Mouse (Mus musculus) hindbrain, embryonic 12.5 days (tissue): ENCODE measurements around the gene Lamb2. TPM values are rescaled to one million over a fixed set of nuclear protein-coding genes. Genes with fewer than 3 reads are reported as not detected.

Experiments used
- ATAC-seq: fragments of 200-750 bp; cut with Nextera tagmentation; 2 replicates; pipeline ENCODE4 v1.8.0; 2017; ENCODE audit warnings: moderate TSS enrichment; ENCODE audit not compliant: low FRiP score
- H3K27ac ChIP-seq: fragments of 300-500 bp; sonication (generic); 2 replicates; pipeline ENCODE4 v1.5.1; 2016; ENCODE audit warnings: mild to moderate bottlenecking
- H3K27me3 ChIP-seq: fragments of 300-500 bp; sonication (generic); 2 replicates; pipeline ENCODE4 v1.6.1; 2016; ENCODE audit warnings: mild to moderate bottlenecking
- H3K36me3 ChIP-seq: fragments of 300-500 bp; sonication (generic); 2 replicates; pipeline ENCODE4 v1.6.1; 2016; ENCODE audit warnings: mild to moderate bottlenecking
- H3K4me1 ChIP-seq: fragments of 300-500 bp; sonication (generic); 2 replicates; pipeline ENCODE4 v1.6.1; 2016
- H3K4me2 ChIP-seq: fragments of 300-500 bp; sonication (generic); replicated peaks from 2 replicates; pipeline ENCODE4 v1.6.1; 2016; ENCODE audit warnings: mild to moderate bottlenecking
- H3K4me3 ChIP-seq: fragments of 300-500 bp; sonication (generic); 2 replicates; pipeline ENCODE4 v1.5.1; 2016; ENCODE audit warnings: mild to moderate bottlenecking
- H3K9ac ChIP-seq: fragments of 300-500 bp; sonication (generic); 2 replicates; pipeline ENCODE4 v1.6.1; 2016; ENCODE audit warnings: mild to moderate bottlenecking, moderate library complexity
- H3K9me3 ChIP-seq: fragments of 300-500 bp; sonication (generic); replicated peaks from 2 replicates; pipeline ENCODE4 v1.6.1; 2016; ENCODE audit warnings: mild to moderate bottlenecking
- WGBS: fragments of 180-500 bp; shearing (Covaris S2); methylation state at CpG from one replicate; pipeline ENCODE4 v1.1.7; 2016; 5-methylcytosine and 5-hydroxymethylcytosine counted together
- polyA plus RNA-seq: library from polyadenylated mRNA; unstranded; fragments of >200 nt; fragmentation: Nextera tagmentation; extraction: Ambion mirVana; gene quantifications from 2 replicates; pipeline ENCODE4 v1.2.1, GENCODE M21; 2016

Lamb2 gene
- polyA plus RNA-seq = 44.1 and 44.8 TPM in 2 replicates

GRCm38 (mm10) chr9:108479721-108480351, at the start of gene Lamb2:
Lamb2 (plus strand) TSS chr9:108479736.
- H3K36me3 ChIP-seq = peaks cover 14% of the 10 kb centered on the region
- ATAC-seq = peak; percentile 35; the same call in 1 of the 2 replicates
- H3K9ac ChIP-seq = peak within 1 kb of the TSS; percentile 69
- H3K27ac ChIP-seq = peak within 1 kb of the TSS; percentile 70
- no peaks in the 10 kb centered on the region for H3K27me3 ChIP-seq
- H3K4me3 ChIP-seq = peak within 1 kb of the TSS; percentile 34
- peak within 1 kb of the TSS; percentile 60 for H3K4me2 ChIP-seq
- 14% methylated on average over 10 of the region's 10 CpGs for WGBS
- H3K9me3 ChIP-seq = no peaks in the 10 kb centered on the region
- H3K4me1 ChIP-seq = peaks cover 22% of the 10 kb centered on the region

- Histone ChIP-seq H3K27me3 (no peaks in the 10 kb centered on the region), H3K36me3 (no peaks in the 10 kb centered on the region), H3K4me2 (peak overlapping the region; percentile 44), H3K27ac (no peak overlapping the region), H3K9ac (no peak overlapping the region), H3K9me3 (no peaks in the 10 kb centered on the region), H3K4me1 (peaks cover 6% of the 10 kb centered on the region; the same call in 1 of the 2 replicates), H3K4me3 (0 out of 2 replicates have a peak overlapping the region, but pooled peaks have one; percentile 0)
- WGBS = 53% methylated on average over 32 of the region's 32 CpGs
- ATAC-seq = 0 out of 2 replicates have a peak, but pooled peaks have one; percentile 19
Measured at GRCm38 (mm10) chr9:108431431-108432067, 48.0 kb upstream of the Lamb2 start.

- Histone ChIP-seq H3K36me3 (no peaks in the 10 kb centered on the region), H3K27ac (no peak within 1 kb of the TSS), H3K9ac (no peak within 1 kb of the TSS), H3K27me3 (no peaks in the 10 kb centered on the region), H3K9me3 (no peaks in the 10 kb centered on the region), H3K4me2 (no peak within 1 kb of the TSS), H3K4me3 (no peak within 1 kb of the TSS), H3K4me1 (peaks cover 8% of the 10 kb centered on the region; the same call in 1 of the 2 replicates)
- ATAC-seq = no peak
- 39% methylated on average over 3 of the region's 3 CpGs for WGBS
Measured at GRCm38 (mm10) chr9:108436182-108436581, 43.4 kb upstream of the Lamb2 start, which contains the start of gene BC048562. BC048562 (plus strand) TSS chr9:108436482.

- Histone ChIP-seq H3K27me3 (no peaks in the 10 kb centered on the region), H3K4me1 (0 out of 2 replicates have a peak, but pooled peaks cover 4% of the 10 kb centered on the region), H3K4me2 (no peak overlapping the region), H3K9ac (no peak overlapping the region), H3K9me3 (no peaks in the 10 kb centered on the region), H3K27ac (no peak overlapping the region), H3K4me3 (no peak overlapping the region), H3K36me3 (no peaks in the 10 kb centered on the region)
- ATAC-seq = no peak
- 83% methylated on average over 6 of the region's 6 CpGs for WGBS
Measured at GRCm38 (mm10) chr9:108439176-108439575, 40.4 kb upstream of the Lamb2 start.

GRCm38 (mm10) chr9:108440485-108440884, 39.1 kb upstream of the Lamb2 start:
- Histone ChIP-seq H3K36me3 (no peaks in the 10 kb centered on the region), H3K4me3 (no peak overlapping the region), H3K4me1 (0 out of 2 replicates have a peak, but pooled peaks cover 4% of the 10 kb centered on the region), H3K4me2 (no peak overlapping the region), H3K9ac (no peak overlapping the region), H3K27me3 (no peaks in the 10 kb centered on the region), H3K27ac (no peak overlapping the region), H3K9me3 (no peaks in the 10 kb centered on the region)
- 78% methylated on average over 5 of the region's 5 CpGs for WGBS
- ATAC-seq = no peak

- no peak overlapping the region for H3K4me3 ChIP-seq
- H3K4me2 ChIP-seq = no peak overlapping the region
- no peak overlapping the region for H3K9ac ChIP-seq
- no peaks in the 10 kb centered on the region for H3K27me3 ChIP-seq
- H3K9me3 ChIP-seq = no peaks in the 10 kb centered on the region
- 91% methylated on average over 11 of the region's 11 CpGs for WGBS
- H3K36me3 ChIP-seq = no peaks in the 10 kb centered on the region
- no peak for ATAC-seq
- 0 out of 2 replicates have a peak, but pooled peaks cover 3% of the 10 kb centered on the region for H3K4me1 ChIP-seq
- H3K27ac ChIP-seq = no peak overlapping the region
Measured at GRCm38 (mm10) chr9:108441236-108441919, 38.2 kb upstream of the Lamb2 start.

GRCm38 (mm10) chr9:108445125-108445524, 34.4 kb upstream of the Lamb2 start:
- peaks cover 15% of the 10 kb centered on the region for H3K36me3 ChIP-seq
- no peak for ATAC-seq
- no peaks in the 10 kb centered on the region for H3K9me3 ChIP-seq
- H3K4me1 ChIP-seq = peaks cover 16% of the 10 kb centered on the region
- H3K4me2 ChIP-seq = no peak overlapping the region
- H3K9ac ChIP-seq = no peak overlapping the region
- no peak overlapping the region for H3K4me3 ChIP-seq
- 66% methylated on average over 9 of the region's 9 CpGs for WGBS
- H3K27me3 ChIP-seq = no peaks in the 10 kb centered on the region; the same call in 1 of the 2 replicates
- H3K27ac ChIP-seq = no peak overlapping the region

GRCm38 (mm10) chr9:108449860-108450259, 29.7 kb upstream of the Lamb2 start:
- Histone ChIP-seq H3K27ac (peak overlapping the region; percentile 92), H3K9ac (peak overlapping the region; percentile 15; the same call in 1 of the 2 replicates), H3K4me2 (peak overlapping the region; percentile 82), H3K27me3 (no peaks in the 10 kb centered on the region; the same call in 1 of the 2 replicates), H3K36me3 (peaks cover 15% of the 10 kb centered on the region), H3K4me3 (0 out of 2 replicates have a peak overlapping the region, but pooled peaks have one; percentile 57), H3K4me1 (peaks cover 39% of the 10 kb centered on the region), H3K9me3 (no peaks in the 10 kb centered on the region)
- 15% methylated on average over 4 of the region's 4 CpGs for WGBS
- ATAC-seq = peak; percentile 59

GRCm38 (mm10) chr9:108450292-108451169, 29.0 kb upstream of the Lamb2 start:
- no peaks in the 10 kb centered on the region; the same call in 1 of the 2 replicates for H3K27me3 ChIP-seq
- H3K36me3 ChIP-seq = peaks cover 15% of the 10 kb centered on the region
- peak overlapping the region; percentile 57 for H3K4me3 ChIP-seq
- 65% methylated on average over 21 of the region's 21 CpGs for WGBS
- H3K4me1 ChIP-seq = peaks cover 39% of the 10 kb centered on the region
- peak overlapping the region; percentile 53 for H3K9ac ChIP-seq
- H3K9me3 ChIP-seq = no peaks in the 10 kb centered on the region
- H3K4me2 ChIP-seq = peak overlapping the region; percentile 82
- peak; percentile 74 for ATAC-seq
- peak overlapping the region; percentile 92 for H3K27ac ChIP-seq

- no peak for ATAC-seq
- H3K36me3 ChIP-seq = peaks cover 15% of the 10 kb centered on the region
- 93% methylated on average over 6 of the region's 6 CpGs for WGBS
- peak overlapping the region; percentile 92 for H3K27ac ChIP-seq
- no peaks in the 10 kb centered on the region for H3K9me3 ChIP-seq
- peaks cover 4% of the 10 kb centered on the region; the same call in 1 of the 2 replicates for H3K27me3 ChIP-seq
- peaks cover 39% of the 10 kb centered on the region for H3K4me1 ChIP-seq
- peak overlapping the region; percentile 57 for H3K4me3 ChIP-seq
- peak overlapping the region; percentile 82 for H3K4me2 ChIP-seq
- H3K9ac ChIP-seq = peak overlapping the region; percentile 53
Measured at GRCm38 (mm10) chr9:108451170-108451493, 28.4 kb upstream of the Lamb2 start.

GRCm38 (mm10) chr9:108451519-108452160, 27.9 kb upstream of the Lamb2 start:
- WGBS = 52% methylated on average over 6 of the region's 6 CpGs
- Histone ChIP-seq H3K9ac (peak overlapping the region; percentile 76), H3K27ac (peak overlapping the region; percentile 92), H3K4me3 (peak overlapping the region; percentile 57), H3K9me3 (no peaks in the 10 kb centered on the region), H3K27me3 (peaks cover 4% of the 10 kb centered on the region; the same call in 1 of the 2 replicates), H3K36me3 (peaks cover 15% of the 10 kb centered on the region), H3K4me2 (peak overlapping the region; percentile 82), H3K4me1 (peaks cover 39% of the 10 kb centered on the region)
- ATAC-seq = no peak
